Mouse (Mus musculus) gastrocnemius, postnatal 10 days (tissue): ENCODE data around the gene 5730409E04Rik. TPM values are rescaled to one million over a fixed set of nuclear protein-coding genes. Genes with fewer than 3 reads are reported as not detected.

Source experiments
- DNase-seq: peaks from one replicate; pipeline ENCODE4 v3.0.0; 2021; ENCODE audit warnings: mixed read lengths
- microRNA-seq, 2 experiments: library from miRNA; unstranded; fragments of <30 nt; microRNA quantifications; one replicate each; pipeline ENCODE4 v1.2.0; 2021
- total RNA-seq, 2 experiments: library from RNA; stranded (reverse); gene quantifications; 2 replicates each; pipeline ENCODE4 v1.2.3; 2021

5730409E04Rik gene
- total RNA-seq, 2 experiments from 2014 or later: 13.1 to 14.7 TPM

- DNase-seq: no peak
Observed at GRCm38 (mm10) chr4:126637446-126637845, 27.8 kb downstream of the 5730409E04Rik start.

DNA sequence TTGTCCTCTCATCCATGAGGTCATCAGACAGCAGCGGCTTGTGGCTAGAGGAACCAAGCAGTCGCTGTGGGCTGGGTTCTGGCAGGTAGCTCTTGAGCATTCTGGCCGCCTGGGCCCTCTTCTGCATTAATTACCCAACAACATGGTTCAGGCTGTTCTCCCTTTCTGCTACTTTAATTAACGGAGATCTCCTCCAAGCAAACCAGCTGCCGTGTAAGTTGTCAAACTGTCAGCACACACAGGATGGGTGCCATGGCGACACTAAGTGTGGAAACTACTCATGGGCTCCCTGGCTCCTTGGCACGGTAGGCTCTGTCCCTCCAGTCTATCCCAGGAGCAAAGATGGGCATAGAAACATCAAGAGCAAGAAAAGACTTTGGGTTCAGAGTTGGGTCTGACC lies 29.7 kb downstream of the 5730409E04Rik start:
- DNase-seq: no peak

DNA sequence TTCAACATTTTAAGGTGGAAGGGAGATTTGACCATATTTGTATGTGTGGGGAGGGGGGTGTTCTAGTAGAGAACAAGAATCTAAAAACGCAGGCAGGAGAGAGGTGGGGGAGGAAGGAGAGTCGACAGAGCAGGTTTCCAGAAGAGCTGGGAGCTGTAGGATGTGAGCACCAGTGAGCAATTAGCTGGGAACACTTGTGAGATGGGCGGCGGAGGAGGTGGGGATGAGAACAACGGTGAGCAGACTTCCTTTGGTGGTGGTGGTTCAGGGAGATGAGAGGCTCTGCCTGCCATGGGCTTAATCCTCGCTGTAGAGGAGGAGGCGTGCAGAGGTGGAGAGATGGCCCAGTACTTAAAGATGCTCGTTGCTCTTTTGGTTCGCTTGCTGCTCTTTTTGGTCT lies 32.3 kb downstream of the 5730409E04Rik start:
- no peak for DNase-seq

DNA sequence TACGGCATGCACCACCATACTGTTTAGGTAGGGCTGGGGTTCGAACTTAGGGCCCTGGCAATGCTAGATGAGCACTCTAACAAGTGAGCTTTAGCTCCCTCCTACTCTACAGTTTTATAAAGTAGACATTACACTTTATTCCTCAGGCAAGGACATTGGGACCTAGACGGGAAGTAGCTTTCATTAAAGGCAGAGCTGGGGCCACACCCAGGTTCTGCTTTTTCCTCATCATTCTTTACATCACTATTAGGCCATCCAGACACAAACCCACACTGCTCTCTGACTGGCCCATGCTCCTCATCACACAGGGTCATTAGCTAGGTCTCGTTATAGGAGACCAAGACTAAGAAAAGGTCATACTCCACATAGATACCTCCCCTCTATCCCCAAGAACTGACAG lies 34.2 kb downstream of the 5730409E04Rik start:
- no peak for DNase-seq

DNA sequence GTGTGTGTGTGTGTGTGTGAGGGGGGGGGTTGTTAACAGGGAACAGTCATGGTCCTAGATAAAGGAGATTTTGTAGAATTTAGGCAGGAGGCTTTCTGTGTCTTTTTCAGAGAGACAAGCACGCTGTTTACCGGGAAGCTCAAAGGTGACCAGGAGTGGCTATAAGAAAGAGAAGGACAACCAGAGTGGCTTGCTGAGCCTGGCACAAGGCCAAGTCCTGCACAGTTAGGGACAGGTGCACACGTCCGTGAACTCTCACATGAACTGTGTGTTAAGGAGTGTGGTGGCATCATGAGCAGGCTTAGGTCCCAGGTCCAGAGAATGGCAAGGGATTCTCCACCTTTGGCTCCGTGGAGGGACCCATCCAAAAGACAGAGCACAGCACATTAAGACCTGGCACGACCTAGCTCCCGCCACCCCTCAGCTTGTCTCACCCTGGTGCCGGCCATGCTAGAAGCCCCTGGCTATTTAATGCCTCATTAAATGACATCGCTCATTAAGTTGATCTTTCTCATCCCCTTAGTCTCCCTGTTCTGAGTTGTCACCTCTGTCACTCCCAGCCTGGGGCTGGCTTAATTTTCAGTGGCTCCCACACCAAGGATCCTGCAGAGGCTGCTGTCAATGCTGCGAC lies 34.8 kb downstream of the 5730409E04Rik start:
- DNase-seq: no peak

DNA sequence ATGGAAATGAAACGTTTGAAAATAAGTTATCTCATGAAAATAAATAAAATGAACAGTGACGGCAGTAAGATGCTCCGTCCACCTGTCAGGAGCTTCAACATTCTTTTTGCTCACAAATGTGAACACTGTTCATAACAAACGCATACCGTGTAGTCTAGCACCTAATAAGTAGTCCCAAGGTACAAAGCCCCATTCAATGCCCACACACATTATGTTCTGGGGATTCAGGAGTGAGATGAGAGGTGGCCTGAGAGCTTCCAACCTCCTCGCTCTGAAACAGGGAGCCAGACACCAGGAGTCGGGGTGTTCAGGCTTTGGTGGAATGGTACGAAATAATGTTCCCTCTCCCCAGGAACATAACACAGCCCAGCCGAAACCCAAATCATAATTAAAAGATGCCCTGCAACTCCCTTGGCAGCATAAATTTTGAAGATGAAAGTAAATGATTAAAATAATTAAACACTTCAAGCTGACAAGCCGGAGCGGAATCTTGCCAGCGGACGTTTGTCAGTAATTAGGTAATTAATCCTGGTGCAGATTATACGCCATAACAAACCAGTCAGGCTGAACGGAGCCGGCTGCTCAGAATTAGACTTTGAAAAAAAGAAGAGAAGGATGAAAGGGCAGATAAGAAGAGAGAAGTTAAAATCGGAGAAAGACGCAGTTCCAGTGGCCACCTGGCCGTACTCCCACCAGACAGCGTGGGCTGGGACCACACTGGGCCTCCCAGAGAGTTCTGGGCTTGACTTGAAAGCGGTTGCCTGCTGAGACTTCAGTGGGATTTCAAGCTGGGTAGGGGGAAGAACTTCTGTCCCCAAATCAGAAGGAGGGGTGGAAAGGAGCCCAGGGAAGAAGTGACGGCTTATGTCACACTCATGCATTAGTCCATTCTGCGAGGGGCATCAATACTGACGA lies 38.6 kb downstream of the 5730409E04Rik start:
- DNase-seq: no peak

DNA sequence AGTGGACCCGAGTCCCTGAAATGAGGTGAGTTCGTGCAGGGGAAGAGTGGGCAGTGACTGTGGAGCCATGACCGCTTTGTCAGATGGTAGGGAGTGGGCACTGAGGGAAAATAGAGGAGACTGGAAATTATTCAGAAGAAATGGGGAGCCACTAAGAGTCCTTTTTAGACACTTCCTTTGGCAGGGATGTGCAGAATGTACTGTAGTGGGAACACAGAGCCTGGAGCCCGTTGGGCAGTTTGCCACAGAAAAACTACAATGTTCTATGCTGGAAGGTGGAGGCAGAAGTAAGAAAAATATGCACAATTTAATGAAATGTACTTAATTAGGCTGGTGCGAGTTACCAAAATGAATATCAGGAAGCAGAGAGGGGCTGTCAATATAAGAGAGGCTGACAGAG lies 43.5 kb downstream of the 5730409E04Rik start:
- no peak for DNase-seq

DNA sequence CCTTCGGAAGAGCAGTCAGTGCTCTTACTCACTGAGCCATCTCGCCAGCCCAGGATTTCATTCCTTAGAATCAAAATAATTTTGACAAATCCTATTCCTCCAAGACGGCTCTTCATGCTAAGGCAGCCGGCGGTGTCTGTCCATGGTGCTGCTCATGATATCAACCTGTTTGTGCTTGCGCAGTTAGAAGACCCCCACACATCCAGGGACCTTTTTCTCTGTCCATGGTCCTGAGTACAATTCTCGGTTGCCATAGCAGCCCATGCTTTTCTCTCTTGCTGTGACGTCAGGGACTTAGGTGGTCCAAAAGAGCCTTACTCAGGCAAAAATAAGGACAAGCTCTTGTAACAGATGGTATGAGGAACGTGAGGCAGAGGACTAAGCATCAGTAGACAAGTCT lies 45.7 kb downstream of the 5730409E04Rik start:
- no peak for DNase-seq

DNA sequence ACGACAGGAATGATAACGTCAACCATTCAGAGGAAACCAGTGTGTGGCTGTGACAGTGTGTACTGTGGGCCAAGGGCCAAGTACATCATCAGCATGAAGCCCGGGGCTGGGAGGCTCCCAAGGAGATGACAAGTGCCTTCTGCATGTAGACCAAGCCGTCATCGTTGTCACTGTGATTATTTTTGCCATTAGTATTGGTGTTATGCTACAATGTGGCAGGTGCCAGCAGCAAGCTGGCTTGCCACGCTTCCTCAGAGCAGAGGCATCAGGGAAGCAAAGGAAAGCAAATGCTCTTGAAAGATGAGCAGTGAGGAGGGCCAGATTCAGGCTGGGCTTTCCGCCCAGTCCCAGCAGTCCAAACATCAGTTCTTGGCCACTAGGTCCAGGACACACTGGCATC lies 51.6 kb downstream of the 5730409E04Rik start:
- no peak for DNase-seq

Small RNA genes within 50 kb of the gene (microRNA-seq; reads per million reads assigned to microRNA genes)
- 0 reads per million in 2 experiments for gene Mir7119

Other genes starting within 250 kb of the 5730409E04Rik start
- 10 to 100 TPM in 1 of 2 experiments, 1 to 10 TPM in 1; 7.3 to 11.5 TPM for gene Ago3, start 180.3 kb upstream of the 5730409E04Rik start, total RNA-seq
- 10 to 100 TPM in 1 of 2 experiments, 1 to 10 TPM in 1; 9.1 to 13.6 TPM for gene Ago1, start 141.2 kb upstream of the 5730409E04Rik start, total RNA-seq
- 1 to 10 TPM; 1.9 to 2.2 TPM for gene Ago4, start 76.3 kb upstream of the 5730409E04Rik start, total RNA-seq
- 1 to 10 TPM; 5.7 to 6.9 TPM for gene Clspn, start 52.9 kb upstream of the 5730409E04Rik start, total RNA-seq
- 100 to 1,000 TPM; 117 to 119 TPM for gene Psmb2, start 67.8 kb downstream of the 5730409E04Rik start, total RNA-seq
- not detected for gene Tfap2e, start 126.4 kb downstream of the 5730409E04Rik start, total RNA-seq
- gene Ncdn, start 143.6 kb downstream of the 5730409E04Rik start, total RNA-seq: 10 to 100 TPM; 12.0 to 13.3 TPM
- gene AU040320, start 143.7 kb downstream of the 5730409E04Rik start, total RNA-seq: 10 to 100 TPM; 22.2 to 24.2 TPM